Mouse (Mus musculus): ENCODE results near the gene Ift22. TPM values are rescaled to one million over a fixed set of nuclear protein-coding genes. Genes with fewer than 3 reads are reported as not detected.
A peak's percentile ranks its signal among the peaks of the same experiment; 100 is the strongest.

Ift22 gene
- polyA plus RNA-seq, 1 experiment from 2014 or later, result 32.7 TPM

GRCm38 (mm10) chr5:136881380-136882009 is 26.5 kb upstream of the Ift22 start:
- Histone ChIP-seq H3K36me3 (no peaks in the 10 kb centered on the region), H3K27ac (replicated peaks) (no peak overlapping the region), H3K9me3 (no peaks in the 10 kb centered on the region), H3K4me3 (peak overlapping the region; percentile 64), H3K27me3 (replicated peaks) (peaks cover 53% of the 10 kb centered on the region), H3K4me1 (peaks cover 19% of the 10 kb centered on the region), H3K9ac (peak overlapping the region; percentile 83), H3K4me2 (peak overlapping the region; percentile 83)
- no peak for ATAC-seq (ENCODE audit: extremely low read depth, insufficient number of reproducible peaks, low FRiP score, low TSS enrichment)
- whole genome bisulfite sequencing, result 4% methylated on average over 39 of the region's 39 CpGs

GRCm38 (mm10) chr5:136882055-136882787 is 25.7 kb upstream of the Ift22 start:
- H3K27ac ChIP-seq (replicated peaks), result peak overlapping the region; percentile 42

GRCm38 (mm10) chr5:136882788-136883439 is 25.0 kb upstream of the Ift22 start, which contains the start of gene Col26a1:
Gene Col26a1, minus strand, starts transcription at chr5:136883209.
- ATAC-seq (ENCODE audit: extremely low read depth, insufficient number of reproducible peaks, low FRiP score, low TSS enrichment), result peak; percentile 31; the same call in 1 of the 2 replicates
- Histone ChIP-seq H3K9me3 (no peaks in the 10 kb centered on the region), H3K27me3 (replicated peaks) (peaks cover 53% of the 10 kb centered on the region), H3K36me3 (no peaks in the 10 kb centered on the region), H3K9ac (peak within 1 kb of the TSS; percentile 83), H3K4me2 (peak within 1 kb of the TSS; percentile 83), H3K4me1 (peaks cover 32% of the 10 kb centered on the region), H3K4me3 (peak within 1 kb of the TSS; percentile 64), H3K27ac (replicated peaks) (peak within 1 kb of the TSS; percentile 42)
- WGBS, result 1% methylated on average over 43 of the region's 44 CpGs

More at GRCm38 (mm10) chr5:136882055-136882787, 25.7 kb upstream of the Ift22 start:
- Histone ChIP-seq H3K27me3 (replicated peaks) (peaks cover 53% of the 10 kb centered on the region), H3K9me3 (no peaks in the 10 kb centered on the region), H3K4me2 (peak overlapping the region; percentile 83), H3K4me1 (peaks cover 26% of the 10 kb centered on the region), H3K36me3 (no peaks in the 10 kb centered on the region), H3K9ac (peak overlapping the region; percentile 83), H3K4me3 (peak overlapping the region; percentile 64)
- under 1% methylated on average over 47 of the region's 47 CpGs for WGBS
- ATAC-seq (ENCODE audit: extremely low read depth, insufficient number of reproducible peaks, low FRiP score, low TSS enrichment), result 0 out of 2 replicates have a peak, but pooled peaks have one; percentile 16

- no peak overlapping the region for H3K4me3 ChIP-seq
- H3K4me1 ChIP-seq, result peaks cover 34% of the 10 kb centered on the region
- no peak overlapping the region for H3K4me2 ChIP-seq
- no peaks in the 10 kb centered on the region for H3K36me3 ChIP-seq
- no peak overlapping the region for H3K27ac ChIP-seq (replicated peaks)
- 0 out of 2 replicates have a peak overlapping the region, but pooled peaks have one; percentile 8 for H3K9ac ChIP-seq
- H3K9me3 ChIP-seq, result no peaks in the 10 kb centered on the region
- H3K27me3 ChIP-seq (replicated peaks), result peaks cover 35% of the 10 kb centered on the region
- ATAC-seq (ENCODE audit: extremely low read depth, insufficient number of reproducible peaks, low FRiP score, low TSS enrichment), result no peak
- WGBS, result 34% methylated on average over 7 of the region's 7 CpGs
Measured at GRCm38 (mm10) chr5:136886957-136887356, 21.0 kb upstream of the Ift22 start.

GRCm38 (mm10) chr5:136888539-136889355 is 19.2 kb upstream of the Ift22 start:
- Histone ChIP-seq H3K4me3 (peak overlapping the region; percentile 27), H3K9ac (peak overlapping the region; percentile 6; the same call in 1 of the 2 replicates), H3K9me3 (no peaks in the 10 kb centered on the region), H3K36me3 (no peaks in the 10 kb centered on the region), H3K27me3 (replicated peaks) (peaks cover 17% of the 10 kb centered on the region), H3K27ac (replicated peaks) (peak overlapping the region; percentile 54), H3K4me1 (peaks cover 20% of the 10 kb centered on the region), H3K4me2 (peak overlapping the region; percentile 56)
- 41% methylated on average over 19 of the region's 19 CpGs for WGBS
- no peak for ATAC-seq (ENCODE audit: extremely low read depth, insufficient number of reproducible peaks, low FRiP score, low TSS enrichment)

- H3K36me3 ChIP-seq, result no peaks in the 10 kb centered on the region
- H3K27me3 ChIP-seq (replicated peaks), result peaks cover 4% of the 10 kb centered on the region; the same call in 1 of the 2 replicates
- 59% methylated on average over 25 of the region's 25 CpGs for WGBS
- H3K27ac ChIP-seq (replicated peaks), result no peak overlapping the region
- no peak for ATAC-seq (ENCODE audit: extremely low read depth, insufficient number of reproducible peaks, low FRiP score, low TSS enrichment)
- H3K4me2 ChIP-seq, result no peak overlapping the region
- peaks cover 5% of the 10 kb centered on the region for H3K4me1 ChIP-seq
- no peaks in the 10 kb centered on the region for H3K9me3 ChIP-seq
- H3K9ac ChIP-seq, result no peak overlapping the region
- H3K4me3 ChIP-seq, result no peak overlapping the region
Measured at GRCm38 (mm10) chr5:136894840-136895528, 13.0 kb upstream of the Ift22 start.

GRCm38 (mm10) chr5:136895529-136895963 is 12.4 kb upstream of the Ift22 start:
- no peak for ATAC-seq (ENCODE audit: extremely low read depth, insufficient number of reproducible peaks, low FRiP score, low TSS enrichment)
- Histone ChIP-seq H3K4me2 (no peak overlapping the region), H3K27me3 (replicated peaks) (peaks cover 4% of the 10 kb centered on the region; the same call in 1 of the 2 replicates)

GRCm38 (mm10) chr5:136904621-136905020 is 3.3 kb upstream of the Ift22 start:
- no peak overlapping the region for H3K4me3 ChIP-seq
- H3K4me1 ChIP-seq, result peaks cover 28% of the 10 kb centered on the region
- no peaks in the 10 kb centered on the region for H3K36me3 ChIP-seq

More at GRCm38 (mm10) chr5:136895529-136895963, 12.4 kb upstream of the Ift22 start:
- no peaks in the 10 kb centered on the region for H3K36me3 ChIP-seq
- no peak overlapping the region for H3K4me3 ChIP-seq
- H3K9ac ChIP-seq, result no peak overlapping the region
- WGBS, result 49% methylated on average over 10 of the region's 10 CpGs
- H3K4me1 ChIP-seq, result peaks cover 10% of the 10 kb centered on the region
- no peak overlapping the region for H3K27ac ChIP-seq (replicated peaks)
- no peaks in the 10 kb centered on the region for H3K9me3 ChIP-seq

GRCm38 (mm10) chr5:136905630-136906029 is 2.3 kb upstream of the Ift22 start:
- H3K4me2 ChIP-seq, result no peak overlapping the region
- no peak overlapping the region for H3K9ac ChIP-seq
- no peaks in the 10 kb centered on the region for H3K36me3 ChIP-seq
- H3K27me3 ChIP-seq (replicated peaks), result no peaks in the 10 kb centered on the region
- H3K4me3 ChIP-seq, result no peak overlapping the region
- 41% methylated on average over 7 of the region's 7 CpGs for WGBS
- H3K4me1 ChIP-seq, result peaks cover 19% of the 10 kb centered on the region
- no peaks in the 10 kb centered on the region for H3K9me3 ChIP-seq
- H3K27ac ChIP-seq (replicated peaks), result no peak overlapping the region
- ATAC-seq (ENCODE audit: extremely low read depth, insufficient number of reproducible peaks, low FRiP score, low TSS enrichment), result no peak

More at GRCm38 (mm10) chr5:136904621-136905020, 3.3 kb upstream of the Ift22 start:
- ATAC-seq (ENCODE audit: extremely low read depth, insufficient number of reproducible peaks, low FRiP score, low TSS enrichment), result no peak
- no peak overlapping the region for H3K27ac ChIP-seq (replicated peaks)
- H3K4me2 ChIP-seq, result no peak overlapping the region
- H3K27me3 ChIP-seq (replicated peaks), result no peaks in the 10 kb centered on the region
- no peaks in the 10 kb centered on the region for H3K9me3 ChIP-seq
- no peak overlapping the region for H3K9ac ChIP-seq
- 57% methylated on average over 3 of the region's 3 CpGs for WGBS

- Histone ChIP-seq H3K27me3 (replicated peaks) (no peaks in the 10 kb centered on the region), H3K4me3 (peak overlapping the region; percentile 64)
- no peak for ATAC-seq (ENCODE audit: extremely low read depth, insufficient number of reproducible peaks, low FRiP score, low TSS enrichment)
Measured at GRCm38 (mm10) chr5:136907587-136907986, 363 bp upstream of the Ift22 start.

More at GRCm38 (mm10) chr5:136907587-136907986, 363 bp upstream of the Ift22 start:
- 37% methylated on average over 9 of the region's 9 CpGs for WGBS
- Histone ChIP-seq H3K4me2 (peak overlapping the region; percentile 75), H3K9me3 (no peaks in the 10 kb centered on the region), H3K36me3 (peaks cover 16% of the 10 kb centered on the region), H3K27ac (replicated peaks) (no peak overlapping the region), H3K9ac (peak overlapping the region; percentile 78), H3K4me1 (peaks cover 15% of the 10 kb centered on the region)

Measured in heart, embryonic 13.5 days (tissue).